Mouse (Mus musculus) layer of hippocampus, adult 11-12 months (tissue): ENCODE measurements around the gene Lrfn4.
A peak's percentile ranks its signal among the peaks of the same experiment; 100 is the strongest.

Experiments used
- DNase-seq: peaks from one replicate; pipeline ENCODE4 v3.0.0; 2022; ENCODE audit warnings: low spot score

Lrfn4 gene

GRCm38 (mm10) chr19:4615151-4616093 is at the start of gene Lrfn4:
TSS of gene Lrfn4 (minus strand) at chr19:4615667.
- peak; percentile 89 for DNase-seq

- DNase-seq, result no peak
These were observed 42.7 kb upstream of the Lrfn4 start for GRCm38 (mm10) chr19:4658156-4658555.

GRCm38 (mm10) chr19:4646917-4647492 is 31.5 kb upstream of the Lrfn4 start:
- DNase-seq, result peak; percentile 50

- peak; percentile 83 for DNase-seq
These were observed 28.8 kb upstream of the Lrfn4 start for GRCm38 (mm10) chr19:4644271-4644670.

- no peak for DNase-seq
These were observed 20.5 kb upstream of the Lrfn4 start for GRCm38 (mm10) chr19:4635986-4636385.

- DNase-seq, result peak; percentile 65
These were observed 13.4 kb upstream of the Lrfn4 start for GRCm38 (mm10) chr19:4628819-4629218.

- DNase-seq, result no peak
These were observed 10.5 kb upstream of the Lrfn4 start for GRCm38 (mm10) chr19:4625829-4626535.

- DNase-seq, result peak; percentile 89
These were observed 9.8 kb upstream of the Lrfn4 start, which contains the start of gene Rce1 for GRCm38 (mm10) chr19:4625179-4625828. TSS of gene Rce1 (minus strand) at chr19:4625641.

GRCm38 (mm10) chr19:4624406-4625178 is 9.1 kb upstream of the Lrfn4 start:
- no peak for DNase-seq

GRCm38 (mm10) chr19:4624006-4624405 is 8.5 kb upstream of the Lrfn4 start:
- no peak for DNase-seq

GRCm38 (mm10) chr19:4623419-4623818 is 8.0 kb upstream of the Lrfn4 start:
- no peak for DNase-seq

GRCm38 (mm10) chr19:4622780-4623179 is 7.3 kb upstream of the Lrfn4 start:
- DNase-seq, result no peak

- no peak for DNase-seq
These were observed 5.3 kb upstream of the Lrfn4 start for GRCm38 (mm10) chr19:4620721-4621120.

GRCm38 (mm10) chr19:4619461-4619860 is 4.0 kb upstream of the Lrfn4 start:
- DNase-seq, result no peak

GRCm38 (mm10) chr19:4618183-4618582 is 2.7 kb upstream of the Lrfn4 start:
- no peak for DNase-seq

GRCm38 (mm10) chr19:4616546-4616945 is 1.1 kb upstream of the Lrfn4 start:
- DNase-seq, result peak; percentile 18

GRCm38 (mm10) chr19:4614305-4615150 is 939 bp downstream of the Lrfn4 start:
- DNase-seq, result peak; percentile 34

GRCm38 (mm10) chr19:4613464-4614304 is 1.8 kb downstream of the Lrfn4 start:
- DNase-seq, result peak; percentile 18

- DNase-seq, result no peak
These were observed 3.1 kb downstream of the Lrfn4 start for GRCm38 (mm10) chr19:4612181-4612961.
